Mouse (Mus musculus): Measurements from ENCODE around the gene Uspl1.

Uspl1 gene

GRCm38 (mm10) chr5:149212806-149213205, 28.7 kb downstream of the Uspl1 start:
- DNase-seq, result no peak

- DNase-seq, result no peak
Observed at GRCm38 (mm10) chr5:149215540-149215939, 31.4 kb downstream of the Uspl1 start.

GRCm38 (mm10) chr5:149217524-149218357, 33.6 kb downstream of the Uspl1 start:
- DNase-seq, result no peak

GRCm38 (mm10) chr5:149219493-149219892, 35.3 kb downstream of the Uspl1 start:
- no peak for DNase-seq

- DNase-seq, result no peak
Observed at GRCm38 (mm10) chr5:149221355-149221754, 37.2 kb downstream of the Uspl1 start.

GRCm38 (mm10) chr5:149224666-149225065, 40.5 kb downstream of the Uspl1 start:
- no peak for DNase-seq

- DNase-seq, result peak; percentile 91 to 94
Observed at GRCm38 (mm10) chr5:149228700-149229618, 44.8 kb downstream of the Uspl1 start.

GRCm38 (mm10) chr5:149229619-149230339, 45.6 kb downstream of the Uspl1 start:
- DNase-seq, result no peak

GRCm38 (mm10) chr5:149235002-149235401, 50.9 kb downstream of the Uspl1 start:
- no peak for DNase-seq

GRCm38 (mm10) chr5:149237221-149237950, 53.2 kb downstream of the Uspl1 start:
- DNase-seq, result peak; percentile 54 to 61

- DNase-seq, result no peak
Observed at GRCm38 (mm10) chr5:149242467-149242866, 58.3 kb downstream of the Uspl1 start.

GRCm38 (mm10) chr5:149243053-149243452, 58.9 kb downstream of the Uspl1 start:
- DNase-seq, result no peak

GRCm38 (mm10) chr5:149245391-149245964, 61.3 kb downstream of the Uspl1 start:
- no peak for DNase-seq

GRCm38 (mm10) chr5:149245965-149246470, 61.9 kb downstream of the Uspl1 start:
- DNase-seq, result no peak

- peak; percentile 29 to 33 for DNase-seq
Observed at GRCm38 (mm10) chr5:149247047-149247904, 63.1 kb downstream of the Uspl1 start.

- DNase-seq, result no peak
Observed at GRCm38 (mm10) chr5:149252303-149252702, 68.2 kb downstream of the Uspl1 start.

GRCm38 (mm10) chr5:149253491-149253890, 69.3 kb downstream of the Uspl1 start:
- no peak for DNase-seq

- DNase-seq, result no peak
Observed at GRCm38 (mm10) chr5:149255522-149255921, 71.4 kb downstream of the Uspl1 start.

GRCm38 (mm10) chr5:149257518-149258281, 73.5 kb downstream of the Uspl1 start:
- DNase-seq, result no peak

- no peak for DNase-seq
Observed at GRCm38 (mm10) chr5:149259093-149259492, 74.9 kb downstream of the Uspl1 start.

Data from cerebellum, postnatal 36 days (tissue).